Mouse (Mus musculus) layer of hippocampus, postnatal 36 days (tissue): ENCODE measurements around the gene Npl. TPM values are rescaled to one million over a fixed set of nuclear protein-coding genes. Genes with fewer than 3 reads are reported as not detected.
"Not testable (repeated sequence)": the region's sequence is repeated elsewhere in the genome, so short reads cannot be mapped to it uniquely, and the experiment has no call there.

ENCODE experiments used
- DNase-seq, 2 experiments: peaks; one replicate each; pipeline ENCODE4 v3.0.0; 2022
- total RNA-seq, 2 experiments: library from RNA; stranded (reverse); gene quantifications; 2 replicates each; pipeline ENCODE4 v1.2.3; 2021

The Npl gene
- total RNA-seq, 2 experiments from 2014 or later: 3.5 TPM

GRCm38 (mm10) chr1:153486767-153487499, 62.9 kb downstream of the Npl start:
- peak in 1 of 2 experiments; percentile 46 for DNase-seq

GRCm38 (mm10) chr1:153486120-153486519, 63.7 kb downstream of the Npl start:
- not testable (repeated sequence) for DNase-seq

- DNase-seq: no peak
Measured at GRCm38 (mm10) chr1:153485201-153485796, 64.5 kb downstream of the Npl start.

GRCm38 (mm10) chr1:153481025-153481412, 68.8 kb downstream of the Npl start:
- DNase-seq: no peak

- DNase-seq: peak in 1 of 2 experiments; percentile 46
Measured at GRCm38 (mm10) chr1:153480386-153481024, 69.3 kb downstream of the Npl start.

GRCm38 (mm10) chr1:153479296-153479695, 70.5 kb downstream of the Npl start:
- DNase-seq: no peak

GRCm38 (mm10) chr1:153461796-153462195, 88.0 kb downstream of the Npl start:
- no peak for DNase-seq

- DNase-seq: no peak
Measured at GRCm38 (mm10) chr1:153456137-153456536, 93.7 kb downstream of the Npl start.

- no peak for DNase-seq
Measured at GRCm38 (mm10) chr1:153453146-153453642, 96.7 kb downstream of the Npl start.

Other genes starting within 250 kb of the Npl start
- gene Lamc1, start 217.3 kb downstream of the Npl start, total RNA-seq: 10 to 100 TPM; 25.3 to 34.8 TPM
- 1 to 10 TPM; 3.8 to 6.0 TPM for gene Shcbp1l, start 124.9 kb downstream of the Npl start, total RNA-seq
- gene Dhx9, start 62.4 kb downstream of the Npl start, total RNA-seq: 100 to 1,000 TPM; 119 to 124 TPM
- 10 to 100 TPM; 76.1 to 76.4 TPM for gene Rgs8, start 103.0 kb upstream of the Npl start, total RNA-seq
- gene Rgs16, start 190.3 kb upstream of the Npl start, total RNA-seq: 1 to 10 TPM; 6.4 to 7.0 TPM
- gene Rnasel, start 199.4 kb upstream of the Npl start, total RNA-seq: 1 to 10 TPM; 5.9 to 6.8 TPM